Mouse (Mus musculus) MEL (cell line): ENCODE results near the gene Rock2.

Experiments
- CTCF ChIP-seq, 3 experiments: IDR thresholded peaks in 2 of 3; conservative IDR thresholded peaks in 1 of 3; 2 replicates each; pipeline ENCODE4 v1.5.1; 2011 to 2012; ENCODE audit warnings: low read length in 3 of 3, low read depth in 2 of 3, mild to moderate bottlenecking in 2 of 3, improper control_type of control experiment in 1 of 3, inconsistent platforms in 1 of 3, mixed read lengths in 1 of 3, moderate library complexity in 1 of 3; ENCODE audit not compliant: control insufficient read depth in 1 of 3, insufficient read depth in 1 of 3, poor library complexity in 1 of 3, severe bottlenecking in 1 of 3
- EP300 ChIP-seq, 2 experiments: IDR thresholded peaks; 2 replicates each; pipeline ENCODE4 v1.6.1; 2011; ENCODE audit warnings: improper control_type of control experiment in 2 of 2, low read length in 2 of 2, low read depth in 1 of 2, mild to moderate bottlenecking in 1 of 2
- HCFC1 ChIP-seq: IDR thresholded peaks from 2 replicates; pipeline ENCODE4 v1.6.1; 2012; ENCODE audit warnings: low read depth, mild to moderate bottlenecking, inconsistent platforms, low read length, improper control_type of control experiment, moderate library complexity
- MAFK ChIP-seq: IDR thresholded peaks from 2 replicates; pipeline ENCODE4 v1.6.1; 2011; ENCODE audit warnings: low read depth, mild to moderate bottlenecking, low read length, improper control_type of control experiment, borderline replicate concordance
- MEF2A ChIP-seq: IDR thresholded peaks from 2 replicates; pipeline ENCODE4 v1.6.1; 2014; ENCODE audit warnings: low read depth, mild to moderate bottlenecking, inconsistent platforms, low read length, improper control_type of control experiment; ENCODE audit not compliant: poor library complexity, insufficient replicate concordance, severe bottlenecking; ENCODE audit errors: extremely low read depth
- NRF1 ChIP-seq: IDR thresholded peaks from 2 replicates; pipeline ENCODE4 v1.6.1; 2014; ENCODE audit warnings: low read depth, mild to moderate bottlenecking, inconsistent platforms, low read length, improper control_type of control experiment, moderate library complexity; ENCODE audit not compliant: poor library complexity, insufficient read depth, severe bottlenecking
- POLR2A ChIP-seq, 2 experiments: IDR thresholded peaks; 2 replicates each; pipeline ENCODE4 v1.6.1; 2011 to 2012; ENCODE audit warnings: low read length in 2 of 2, mild to moderate bottlenecking in 2 of 2, control low read depth in 1 of 2, improper control_type of control experiment in 1 of 2, low read depth in 1 of 2, moderate library complexity in 1 of 2; ENCODE audit not compliant: control insufficient read depth in 1 of 2, insufficient read depth in 1 of 2, poor library complexity in 1 of 2
- RAD21 ChIP-seq: IDR thresholded peaks from 2 replicates; pipeline ENCODE4 v1.6.1; 2011; ENCODE audit warnings: mild to moderate bottlenecking, low read depth, low read length, improper control_type of control experiment
- RCOR1 ChIP-seq: IDR thresholded peaks from 2 replicates; pipeline ENCODE4 v1.6.1; 2012; ENCODE audit warnings: low read depth, mild to moderate bottlenecking, inconsistent platforms, low read length, improper control_type of control experiment
- TBP ChIP-seq: IDR thresholded peaks from 2 replicates; pipeline ENCODE4 v1.8.0; 2011; ENCODE audit warnings: low read depth, low read length, improper control_type of control experiment
- UBTF ChIP-seq: IDR thresholded peaks from 2 replicates; pipeline ENCODE4 v1.6.1; 2012; ENCODE audit warnings: low read depth, mild to moderate bottlenecking, inconsistent platforms, low read length, improper control_type of control experiment, moderate library complexity, borderline replicate concordance; ENCODE audit not compliant: insufficient read depth
- ZC3H11A ChIP-seq: IDR thresholded peaks from 2 replicates; pipeline ENCODE4 v1.6.1; 2012; ENCODE audit warnings: low read depth, mild to moderate bottlenecking, inconsistent platforms, low read length, improper control_type of control experiment

GRCm38 (mm10) chr12:16872006-16872405, 22.7 kb upstream of the Rock2 start:
- TF ChIP-seq CTCF (IDR thresholded peaks at IDR 0.05 in 2 of 3, conservative IDR thresholded peaks at IDR 0.05 in 1 of 3; ENCODE audit: control insufficient read depth in 1 of 3, insufficient read depth in 1 of 3, low read depth in 2 of 3, low read length in 3 of 3, poor library complexity in 1 of 3, severe bottlenecking in 1 of 3) (no peak), EP300 (IDR thresholded peaks at IDR 0.05; ENCODE audit: low read depth in 1 of 2, low read length in 2 of 2) (no peak), MEF2A (no peak), ZC3H11A (no peak), MAFK (no peak), HCFC1 (no peak), RCOR1 (no peak), NRF1 (no peak), UBTF (no peak), POLR2A (IDR thresholded peaks at IDR 0.05; ENCODE audit: control insufficient read depth in 1 of 2, insufficient read depth in 1 of 2, low read depth in 1 of 2, low read length in 2 of 2, poor library complexity in 1 of 2) (no peak), TBP (no peak), RAD21 (no peak)
